ENCODE assay signal across 23 mouse cellular contexts in genomic region chr6:49769904-49770720, GRCm38 (mm10). TPM values are rescaled to one million over a fixed set of nuclear protein-coding genes. Genes with fewer than 3 reads are reported as not detected.
"Had no signal": no experiment of that assay in that cellular context is flagged by ENCODE, and none has a peak within 500 bp of the region (broad histone marks: within the 10 kb centered on the region; RNA-seq: fewer than 3 reads in every experiment).

No protein-coding gene starts in this region.

- H3K4me2 ChIP-seq: liver, embryonic 13.5 days; midbrain, embryonic 11.5 days; neural tube, embryonic 13.5 days had no signal

- H3K9ac ChIP-seq: liver, embryonic 13.5 days; neural tube, embryonic 13.5 days had no signal

- DNase-seq: kidney, postnatal 25 days; layer of hippocampus, adult 9-11 months; liver, embryonic 13.5 days; lung, adult 2 months; lung, postnatal 14 days; lung, postnatal 4 days; midbrain, embryonic 14.5 days; retina, postnatal 1 day; right cerebral cortex, postnatal 25 days; spleen, adult 18-20 months; thymus, adult 18-20 months; thymus, postnatal 36 days had no signal

- H3K27ac ChIP-seq: kidney, postnatal 0 days; layer of hippocampus, adult 2 months; liver, embryonic 13.5 days; neural tube, embryonic 13.5 days had no signal

- H3K4me1 ChIP-seq: liver, embryonic 13.5 days had no signal

- H3K36me3 ChIP-seq: liver, embryonic 13.5 days; neural tube, embryonic 13.5 days had no signal

- H3K9me3 ChIP-seq: liver, embryonic 13.5 days; neural tube, embryonic 13.5 days had no signal

- H3K4me3 ChIP-seq: layer of hippocampus, adult 2 months; liver, embryonic 13.5 days; myocyte; neural tube, embryonic 13.5 days had no signal

- H3K27me3 ChIP-seq: liver, embryonic 13.5 days; neural tube, embryonic 13.5 days had no signal

RNA-seq across cellular contexts. Expression of gene Npy, which starts 52.4 kb away (rescaled TPM):
- total RNA-seq: liver, adult 2 months; megakaryocyte progenitor cell, adult 5-6 weeks; megakaryocyte-erythroid progenitor cell, adult 5-6 weeks; monocyte, adult 5-6 weeks; neutrophil, adult 5-6 weeks had no signal
- polyA plus RNA-seq: liver, adult 2 months; myocyte; testis, adult 2 months had no signal
